Mouse (Mus musculus): Measurements from ENCODE around the gene Fbxo46. TPM values are rescaled to one million over a fixed set of nuclear protein-coding genes. Genes with fewer than 3 reads are reported as not detected.
"Not testable (repeated sequence)": the region's sequence is repeated elsewhere in the genome, so short reads cannot be mapped to it uniquely, and the experiment has no call there.

Fbxo46 gene
- polyA plus RNA-seq (2017; shearing (Covaris generic)), result 10 to 100 TPM; 23.1 to 29.0 TPM

DNA sequence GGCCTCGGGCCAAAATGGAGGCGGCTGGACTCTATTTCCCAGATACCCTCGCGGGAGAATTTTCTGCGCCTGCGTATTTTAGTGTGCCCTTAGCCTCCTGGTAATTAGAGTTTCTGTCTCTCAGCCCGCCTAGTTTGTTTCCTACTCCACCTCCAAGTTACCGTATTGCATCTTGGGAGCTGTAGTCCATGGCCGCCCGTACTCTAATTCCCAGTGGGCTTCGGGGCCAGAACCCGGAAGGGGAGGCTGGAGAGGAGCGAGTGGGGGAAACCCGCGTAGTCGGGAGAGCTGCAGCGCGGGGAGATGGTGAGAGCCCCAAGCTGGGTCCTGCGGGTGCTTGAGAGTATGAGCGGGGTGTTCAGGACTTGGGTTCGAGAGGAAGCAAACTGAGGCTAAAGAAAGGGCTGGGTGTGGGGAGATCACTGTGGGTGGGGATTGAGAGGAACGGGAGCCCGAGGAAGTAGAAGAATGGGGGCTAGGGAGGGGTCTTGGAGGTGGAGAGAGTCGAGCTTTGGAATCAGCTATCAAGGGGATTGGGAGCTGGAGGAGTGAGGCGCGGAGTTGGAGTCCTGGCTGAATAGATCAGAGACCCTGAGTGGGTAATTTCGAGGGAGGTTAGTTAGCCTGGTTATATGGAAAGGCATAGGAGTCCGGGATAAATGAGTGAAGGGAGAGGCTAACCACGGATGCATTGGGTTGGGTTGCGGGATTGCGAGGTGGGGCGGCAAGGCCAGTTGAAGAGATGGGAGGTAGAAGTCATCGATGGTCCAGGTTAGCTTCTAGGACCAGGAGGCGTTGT lies at the start of gene Fbxo46:
TSS of gene Fbxo46 (plus strand) at position 229 of the 799 bp plus-strand sequence.
- peak; percentile 100 for ATAC-seq

DNA sequence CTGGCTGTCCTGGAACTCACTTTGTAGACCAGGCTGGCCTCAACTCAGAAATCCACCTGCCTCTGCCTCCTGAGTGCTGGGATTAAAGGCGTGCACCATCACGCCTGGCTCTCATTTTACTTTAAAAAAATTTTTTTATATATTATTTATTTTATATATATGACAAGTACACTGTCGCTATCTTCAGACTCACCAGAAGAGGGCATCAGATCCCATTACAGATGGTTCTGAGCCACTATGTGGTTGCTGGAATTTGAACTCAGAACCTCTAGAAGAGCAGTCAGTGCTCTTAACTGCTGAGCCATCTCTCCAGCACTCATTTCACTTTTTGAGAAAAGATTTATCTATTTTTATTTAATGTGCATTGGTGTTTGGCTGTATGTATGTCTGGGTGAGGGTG lies 48.6 kb upstream of the Fbxo46 start:
- ATAC-seq, result not testable (repeated sequence)

DNA sequence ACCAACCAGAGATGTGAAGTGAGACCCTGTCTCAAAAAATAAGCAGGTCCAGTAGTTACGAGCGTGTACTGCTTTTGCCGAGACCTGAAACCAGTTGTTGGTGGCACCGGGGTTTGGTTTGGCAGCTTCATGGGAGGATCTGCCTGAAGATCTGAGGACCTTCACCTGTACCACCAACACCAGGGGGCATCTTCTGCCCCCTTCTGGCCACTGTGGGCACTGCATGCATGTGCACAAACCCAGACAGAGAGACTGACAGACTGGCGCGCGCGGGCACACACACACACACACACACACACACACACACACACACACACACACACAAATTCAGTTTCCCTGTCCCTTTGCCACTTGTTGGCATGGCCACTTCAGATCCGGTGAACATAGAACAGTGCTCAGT lies 46.2 kb upstream of the Fbxo46 start:
- ATAC-seq, result no peak

DNA sequence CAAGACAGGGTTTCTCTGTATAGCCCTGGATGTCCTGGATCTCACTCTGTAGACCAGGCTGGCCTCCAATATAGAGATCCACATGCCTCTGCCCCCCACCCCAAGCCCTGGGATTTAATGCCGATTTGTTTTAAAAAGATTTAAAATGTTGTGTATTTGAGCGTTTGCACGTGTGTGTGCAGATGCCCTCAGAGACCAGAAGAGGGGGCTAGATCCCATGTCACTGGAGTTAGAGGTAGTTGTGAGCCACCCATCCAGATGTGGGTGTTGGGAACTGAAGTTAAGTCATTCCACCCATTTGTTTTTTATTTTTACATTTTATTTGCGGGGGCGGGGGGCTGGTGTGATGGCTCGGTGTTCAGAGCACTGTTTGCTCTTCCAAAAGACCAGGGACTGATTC lies 45.2 kb upstream of the Fbxo46 start:
- ATAC-seq, result no peak

DNA sequence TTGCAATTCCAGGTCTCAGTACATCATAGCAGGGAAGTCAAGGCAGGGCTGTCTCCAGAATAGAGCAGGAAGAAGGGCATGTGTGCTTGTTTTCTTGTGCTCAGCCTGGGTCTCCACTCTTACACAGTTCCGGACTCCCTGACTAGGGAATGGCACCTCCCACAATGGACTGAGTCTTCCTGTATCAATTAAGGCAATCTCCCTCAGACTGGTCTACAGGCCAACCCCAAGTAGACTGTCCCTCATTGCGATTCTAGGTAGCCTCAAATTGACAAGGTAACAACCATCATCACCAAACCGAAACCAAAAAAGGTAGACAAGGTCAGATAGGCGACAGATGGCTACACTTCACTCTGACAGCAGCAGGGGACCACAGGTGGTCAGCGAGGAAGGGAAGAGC lies 44.4 kb upstream of the Fbxo46 start:
- ATAC-seq, result no peak

DNA sequence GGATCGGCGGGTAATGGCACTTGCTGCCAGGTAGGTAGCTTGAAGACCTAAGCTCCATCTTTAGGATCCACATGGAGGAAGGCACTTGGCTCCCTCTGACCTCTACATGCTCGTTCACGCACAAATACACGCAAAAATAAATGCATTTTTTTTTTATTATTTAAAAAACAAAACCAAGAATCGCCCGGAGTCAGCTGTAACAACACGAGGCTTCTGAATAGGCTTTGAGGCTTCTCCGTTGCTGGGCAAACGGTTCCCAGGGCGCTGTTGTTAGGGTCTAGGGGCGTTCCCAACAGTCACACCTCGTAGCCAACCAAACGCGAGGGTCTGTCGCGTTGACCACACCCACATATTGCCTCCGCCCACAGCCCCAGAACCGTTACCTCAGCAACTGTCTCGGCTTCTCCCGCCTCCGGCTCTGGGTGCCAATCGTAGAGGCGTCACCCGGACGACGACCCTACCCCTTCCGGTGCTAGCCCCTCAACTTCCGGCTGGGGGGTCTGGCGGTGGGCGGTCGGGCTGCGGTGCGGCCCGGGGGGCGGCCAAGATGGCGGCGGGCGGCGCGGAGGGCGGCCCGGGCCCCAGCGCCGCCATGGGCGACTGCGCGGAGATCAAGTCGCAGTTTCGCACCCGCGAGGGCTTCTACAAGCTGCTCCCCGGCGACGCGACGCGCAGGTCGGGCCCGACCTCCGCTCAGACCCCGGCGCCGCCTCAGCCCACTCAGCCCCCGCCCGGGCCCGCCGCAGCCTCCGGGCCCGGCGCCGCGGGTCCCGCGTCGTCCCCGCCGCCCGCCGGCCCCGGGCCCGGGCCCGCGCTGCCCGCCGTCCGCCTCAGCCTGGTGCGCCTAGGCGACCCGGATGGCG lies 43.7 kb upstream of the Fbxo46 start, which contains the start of gene Dmwd:
TSS of gene Dmwd (plus strand) at position 505 of the 863 bp plus-strand sequence.
- peak; percentile 42 for ATAC-seq

- peak; percentile 25 for ATAC-seq
These were observed 43.1 kb upstream of the Fbxo46 start for GRCm38 (mm10) chr7:19076586-19076991.

DNA sequence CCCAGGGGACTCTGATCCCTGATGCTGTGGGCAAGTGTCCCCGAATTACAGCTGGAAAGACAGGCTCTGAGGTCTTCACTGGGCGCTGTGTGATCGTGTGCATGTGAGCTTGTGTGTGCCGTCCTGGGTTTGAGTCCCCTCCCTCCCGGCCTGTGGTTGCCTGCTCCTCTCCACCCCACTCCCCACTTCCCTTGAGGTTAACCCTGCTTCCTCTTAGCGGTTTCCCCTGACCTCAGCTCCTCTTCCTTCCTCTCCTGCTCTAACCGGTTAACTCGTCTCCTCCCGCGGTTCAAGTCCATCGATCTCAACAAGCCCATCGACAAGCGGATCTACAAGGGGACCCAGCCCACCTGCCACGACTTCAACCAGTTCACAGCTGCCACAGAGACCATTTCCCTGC lies 41.9 kb upstream of the Fbxo46 start:
- ATAC-seq, result peak; percentile 83

- no peak for ATAC-seq
These were observed 40.9 kb upstream of the Fbxo46 start for GRCm38 (mm10) chr7:19078732-19079131.

- ATAC-seq, result no peak
These were observed 39.2 kb upstream of the Fbxo46 start for GRCm38 (mm10) chr7:19080451-19080950.

- no peak for ATAC-seq
These were observed 37.5 kb upstream of the Fbxo46 start for GRCm38 (mm10) chr7:19082171-19082570.

GRCm38 (mm10) chr7:19083096-19083495 lies 36.6 kb upstream of the Fbxo46 start:
- ATAC-seq, result no peak

- ATAC-seq, result no peak
These were observed 36.0 kb upstream of the Fbxo46 start, which contains the start of gene Dmpk for GRCm38 (mm10) chr7:19083701-19084100. Gene Dmpk (plus strand): TSS chr7:19083849.

DNA sequence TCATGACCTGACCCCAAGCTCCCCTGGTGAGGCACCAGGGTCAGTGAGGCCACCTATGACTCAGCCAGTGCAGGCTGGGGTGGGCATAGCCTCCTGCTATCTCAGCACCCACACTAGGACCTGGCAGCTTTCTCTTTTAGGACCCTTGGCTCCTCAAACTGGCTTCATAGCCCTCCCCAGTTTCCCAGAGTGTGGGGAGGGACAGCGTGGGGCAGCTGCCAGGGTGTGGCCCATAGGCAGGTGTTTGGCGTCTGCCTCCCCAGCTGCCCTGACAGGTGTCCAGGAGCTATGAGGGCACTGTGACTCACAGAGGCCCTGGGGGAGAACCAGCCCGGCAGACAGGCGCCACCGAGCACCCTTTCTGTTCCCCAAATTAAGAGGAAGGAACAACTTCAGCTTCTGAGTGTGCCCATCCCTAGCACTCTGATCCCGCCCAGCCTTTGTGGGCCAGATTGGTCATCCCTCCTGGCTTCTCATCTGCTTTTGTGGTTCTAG lies 35.3 kb upstream of the Fbxo46 start:
- ATAC-seq, result no peak

DNA sequence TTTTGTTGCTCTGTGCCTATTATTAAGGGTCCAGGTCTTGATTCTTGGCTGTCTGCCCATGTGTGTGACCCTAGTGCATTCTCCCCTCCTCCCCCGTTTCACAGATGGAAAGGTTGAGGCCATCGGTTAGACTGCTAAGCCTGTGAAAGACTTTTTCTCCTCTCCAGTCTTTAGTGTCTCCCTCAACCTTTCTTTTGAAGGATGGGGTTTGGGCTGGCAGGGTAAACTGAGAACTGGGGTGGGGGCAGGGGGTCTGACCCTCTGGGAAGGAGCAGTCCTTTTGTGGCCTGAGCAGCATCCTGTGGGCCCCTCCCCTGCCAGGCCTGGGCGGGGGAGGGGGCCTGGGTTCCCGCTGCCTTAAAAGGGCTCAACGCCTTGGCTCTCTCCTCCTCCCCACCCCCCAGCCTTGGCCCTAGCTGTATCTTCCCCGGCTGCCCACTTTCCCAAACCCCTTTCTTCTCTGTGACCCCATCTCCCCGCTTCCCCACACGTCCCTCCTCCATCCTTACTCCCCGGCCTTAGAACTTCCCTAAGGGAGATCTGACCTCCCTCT lies 34.7 kb upstream of the Fbxo46 start:
- ATAC-seq, result no peak

DNA sequence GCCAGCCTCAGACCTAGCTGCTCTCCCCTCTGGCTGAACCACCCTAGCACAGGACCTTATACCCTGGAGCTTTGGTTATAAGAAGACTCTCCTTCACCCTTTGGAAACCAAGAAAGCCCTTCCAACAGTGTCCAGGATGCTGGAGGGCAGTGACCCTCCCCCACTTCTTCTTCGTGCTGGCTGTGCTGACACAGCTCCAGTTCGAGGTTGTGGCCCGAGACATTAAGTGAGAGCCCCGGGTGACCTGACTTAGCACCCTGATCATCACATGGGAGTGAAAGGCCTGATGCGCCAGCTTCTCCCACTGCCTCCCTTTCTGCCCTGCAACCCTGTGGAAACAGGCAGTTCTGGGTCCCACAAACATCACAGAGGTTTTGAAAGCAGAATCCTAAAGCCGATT lies 34.2 kb upstream of the Fbxo46 start:
- no peak for ATAC-seq

- ATAC-seq, result no peak
These were observed 33.6 kb upstream of the Fbxo46 start for GRCm38 (mm10) chr7:19086042-19086441.

DNA sequence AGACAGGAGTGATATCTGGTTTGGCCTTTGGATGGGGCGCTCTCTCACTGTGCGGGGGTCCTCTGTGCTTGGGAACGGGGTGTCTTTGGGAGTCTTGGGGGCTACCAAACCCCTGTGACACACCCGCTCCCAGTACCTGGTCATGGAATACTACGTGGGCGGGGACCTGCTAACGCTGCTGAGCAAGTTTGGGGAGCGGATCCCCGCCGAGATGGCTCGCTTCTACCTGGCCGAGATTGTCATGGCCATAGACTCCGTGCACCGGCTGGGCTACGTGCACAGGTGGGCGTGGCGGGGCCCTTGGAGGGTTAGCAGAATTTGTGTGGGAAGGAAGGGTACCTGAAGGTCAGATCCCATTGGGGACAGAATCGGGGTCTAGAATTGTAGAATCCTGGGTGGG lies 32.9 kb upstream of the Fbxo46 start:
- no peak for ATAC-seq

DNA sequence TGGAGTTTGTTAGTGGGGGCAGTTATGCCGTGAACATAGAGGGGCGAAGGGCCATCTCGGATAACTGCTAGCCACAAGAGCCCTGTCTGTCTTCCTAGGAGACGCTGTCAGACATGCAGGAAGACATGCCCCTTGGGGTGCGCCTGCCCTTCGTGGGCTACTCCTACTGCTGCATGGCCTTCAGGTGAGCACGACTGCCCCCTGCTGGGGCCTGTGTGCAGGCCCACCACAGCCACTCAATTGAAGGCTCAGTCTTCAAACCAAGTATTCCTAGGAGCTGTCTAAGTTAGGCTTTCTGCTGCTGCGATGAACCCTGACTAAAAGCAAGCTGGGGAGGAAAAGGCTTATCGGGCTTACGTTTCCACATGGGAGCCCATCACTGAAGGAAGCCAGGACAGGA lies 30.8 kb upstream of the Fbxo46 start:
- peak; percentile 31 for ATAC-seq

DNA sequence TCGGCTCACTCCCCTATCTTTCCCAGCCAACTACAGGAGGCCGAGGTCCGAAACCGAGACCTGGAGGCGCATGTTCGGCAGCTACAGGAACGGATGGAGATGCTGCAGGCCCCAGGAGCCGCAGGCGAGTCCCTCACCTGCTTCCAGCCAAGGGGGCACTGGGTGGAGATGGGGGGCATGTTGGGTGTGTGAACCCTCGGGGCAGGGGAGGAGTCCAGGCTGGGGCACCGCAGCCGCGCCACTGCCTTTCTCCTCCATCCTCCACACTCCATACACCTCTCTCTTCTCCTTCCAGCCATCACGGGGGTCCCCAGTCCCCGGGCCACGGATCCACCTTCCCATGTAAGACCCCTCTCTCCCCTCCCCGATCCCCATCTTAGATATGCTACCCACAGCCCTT lies 27.7 kb upstream of the Fbxo46 start:
- no peak for ATAC-seq

GRCm38 (mm10) chr7:19092381-19093173 lies 27.1 kb upstream of the Fbxo46 start:
- ATAC-seq, result no peak

DNA sequence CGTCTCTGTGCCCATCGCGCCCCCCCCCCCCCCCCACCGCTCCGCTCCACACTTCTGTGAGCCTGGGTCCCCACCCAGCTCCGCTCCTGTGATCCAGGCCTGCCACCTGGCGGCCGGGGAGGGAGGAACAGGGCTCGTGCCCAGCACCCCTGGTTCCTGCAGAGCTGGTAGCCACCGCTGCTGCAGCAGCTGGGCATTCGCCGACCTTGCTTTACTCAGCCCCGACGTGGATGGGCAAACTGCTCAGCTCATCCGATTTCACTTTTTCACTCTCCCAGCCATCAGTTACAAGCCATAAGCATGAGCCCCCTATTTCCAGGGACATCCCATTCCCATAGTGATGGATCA lies 26.5 kb upstream of the Fbxo46 start:
- ATAC-seq, result peak; percentile 69
